Mouse (Mus musculus) intestine, embryonic 15.5 days (tissue): Measurements from ENCODE around the gene 3110082I17Rik. TPM values are rescaled to one million over a fixed set of nuclear protein-coding genes. Genes with fewer than 3 reads are reported as not detected.

Experiments
- ATAC-seq: fragments of 200-750 bp; cut with Nextera tagmentation; 2 replicates; pipeline ENCODE4 v1.8.0; 2017; ENCODE audit warnings: moderate TSS enrichment, moderate library complexity
- H3K27ac ChIP-seq: fragments of 300-500 bp; sonication (generic); 2 replicates; pipeline ENCODE4 v1.5.1; 2015; ENCODE audit warnings: mild to moderate bottlenecking, inconsistent platforms
- H3K27me3 ChIP-seq: fragments of 300-500 bp; sonication (generic); replicated peaks from 2 replicates; pipeline ENCODE4 v1.6.1; 2015; ENCODE audit warnings: inconsistent platforms
- H3K36me3 ChIP-seq: fragments of 300-500 bp; sonication (generic); 2 replicates; pipeline ENCODE4 v1.6.1; 2015; ENCODE audit warnings: inconsistent platforms
- H3K4me1 ChIP-seq: fragments of 300-500 bp; sonication (generic); replicated peaks from 2 replicates; pipeline ENCODE4 v1.6.1; 2015; ENCODE audit warnings: inconsistent platforms
- H3K4me2 ChIP-seq: fragments of 300-500 bp; sonication (generic); replicated peaks from 2 replicates; pipeline ENCODE4 v1.6.1; 2015; ENCODE audit warnings: mild to moderate bottlenecking, inconsistent platforms
- H3K4me3 ChIP-seq: fragments of 300-500 bp; sonication (generic); replicated peaks from 2 replicates; pipeline ENCODE4 v1.5.1; 2015; ENCODE audit warnings: inconsistent platforms
- H3K9ac ChIP-seq: fragments of 300-500 bp; sonication (generic); 2 replicates; pipeline ENCODE4 v1.6.1; 2015; ENCODE audit warnings: inconsistent platforms
- H3K9me3 ChIP-seq: fragments of 300-500 bp; sonication (generic); 2 replicates; pipeline ENCODE4 v1.6.1; 2016; ENCODE audit warnings: inconsistent platforms
- WGBS: fragments of 180-500 bp; shearing (Covaris S2); methylation state at CpG from one replicate; pipeline ENCODE4 v1.1.7; 2015; 5-methylcytosine and 5-hydroxymethylcytosine counted together
- polyA plus RNA-seq: library from polyadenylated mRNA; unstranded; fragments of >200 nt; fragmentation: Nextera tagmentation; extraction: Ambion mirVana; gene quantifications from 2 replicates; pipeline ENCODE4 v1.2.1, GENCODE M21; 2015

3110082I17Rik gene
- polyA plus RNA-seq, 1 experiment from 2014 or later = 31.8 TPM

DNA sequence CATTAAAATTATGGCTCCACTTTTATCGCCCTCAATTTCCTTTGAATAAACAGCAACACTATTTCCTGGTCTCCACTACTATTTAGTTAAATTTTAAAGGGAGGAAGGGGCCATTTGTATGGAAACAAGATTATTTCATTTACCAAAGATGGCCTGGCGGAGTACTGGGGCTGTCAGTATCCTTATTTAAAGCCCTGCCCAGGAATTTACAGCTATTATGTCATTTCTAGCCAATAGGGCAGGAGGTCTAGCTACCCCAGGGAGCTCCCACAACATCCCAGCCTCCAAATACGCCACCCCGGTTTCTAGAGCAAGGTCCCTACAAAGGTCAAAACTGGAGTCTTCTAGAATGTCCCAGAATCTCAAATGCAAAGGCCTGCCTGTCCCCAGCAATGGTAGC, 46.8 kb downstream of the 3110082I17Rik start:
- peak; percentile 54; the same call in 1 of the 2 replicates for ATAC-seq
- Histone ChIP-seq H3K36me3 (no peaks in the 10 kb centered on the region), H3K9ac (no peak overlapping the region), H3K9me3 (no peaks in the 10 kb centered on the region), H3K4me1 (peaks cover 14% of the 10 kb centered on the region), H3K4me2 (no peak overlapping the region), H3K27ac (peak overlapping the region; percentile 52), H3K4me3 (no peak overlapping the region), H3K27me3 (no peaks in the 10 kb centered on the region)
- WGBS = 52% methylated on average over 4 of the region's 4 CpGs

DNA sequence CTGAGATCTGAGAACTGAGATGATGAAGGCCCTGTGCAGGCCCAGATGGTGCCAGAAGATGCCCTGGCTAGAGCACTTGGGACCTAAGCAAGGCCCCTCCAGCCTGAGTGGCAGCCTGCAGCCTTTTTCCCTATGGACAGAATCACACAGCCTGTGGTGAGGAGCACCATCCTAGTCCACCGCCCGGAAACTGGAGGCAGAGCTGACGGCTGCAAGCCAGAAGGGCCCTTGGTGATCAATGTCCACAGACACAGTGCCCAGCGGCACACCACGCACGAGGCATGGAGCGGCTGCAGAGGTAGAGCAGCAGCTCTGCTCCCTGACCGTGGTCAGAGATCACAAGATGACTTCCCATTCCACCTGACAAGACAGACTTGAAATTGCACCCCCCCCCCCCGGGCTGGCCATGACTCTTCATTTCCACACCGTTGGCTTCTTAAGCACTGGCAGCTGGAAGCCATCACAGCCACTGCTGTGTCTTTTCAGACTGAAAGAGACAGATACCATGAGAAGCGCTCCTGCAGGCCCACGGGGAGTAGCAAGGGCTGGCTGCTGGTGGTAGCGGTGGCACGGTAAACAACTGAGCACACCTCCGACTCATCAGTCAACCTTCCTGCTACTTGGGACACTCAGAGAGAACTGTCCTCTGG, 48.5 kb downstream of the 3110082I17Rik start:
- Histone ChIP-seq H3K4me1 (peaks cover 12% of the 10 kb centered on the region), H3K4me2 (no peak overlapping the region), H3K36me3 (no peaks in the 10 kb centered on the region), H3K27me3 (no peaks in the 10 kb centered on the region), H3K9me3 (no peaks in the 10 kb centered on the region), H3K4me3 (no peak overlapping the region), H3K27ac (no peak overlapping the region), H3K9ac (no peak overlapping the region)
- WGBS = 60% methylated on average over 15 of the region's 15 CpGs
- ATAC-seq = no peak

DNA sequence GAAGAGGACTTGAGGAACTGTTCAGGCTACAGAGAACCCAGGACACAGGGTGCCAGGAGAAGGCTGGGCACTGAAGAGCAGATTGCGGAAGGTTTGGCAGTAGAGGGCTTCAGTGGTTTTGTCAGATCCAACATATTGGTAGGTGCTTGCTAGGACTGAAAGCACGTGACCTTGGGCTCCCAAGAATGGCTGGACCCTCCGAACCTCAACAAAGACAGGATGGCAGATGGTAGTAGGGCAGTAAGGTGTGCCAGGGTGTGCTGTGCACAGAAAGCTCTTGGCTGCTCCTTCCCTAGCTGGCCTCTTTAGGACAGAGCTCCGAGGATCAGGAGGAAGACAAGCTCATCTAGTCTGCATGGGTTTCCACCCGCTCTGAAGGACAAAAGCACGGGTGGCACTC, 49.2 kb downstream of the 3110082I17Rik start:
- Histone ChIP-seq H3K9me3 (no peaks in the 10 kb centered on the region), H3K9ac (no peak overlapping the region), H3K4me2 (no peak overlapping the region), H3K4me1 (peaks cover 12% of the 10 kb centered on the region), H3K36me3 (no peaks in the 10 kb centered on the region), H3K27me3 (no peaks in the 10 kb centered on the region), H3K4me3 (no peak overlapping the region), H3K27ac (no peak overlapping the region)
- WGBS = 93% methylated on average over 6 of the region's 6 CpGs
- no peak for ATAC-seq

DNA sequence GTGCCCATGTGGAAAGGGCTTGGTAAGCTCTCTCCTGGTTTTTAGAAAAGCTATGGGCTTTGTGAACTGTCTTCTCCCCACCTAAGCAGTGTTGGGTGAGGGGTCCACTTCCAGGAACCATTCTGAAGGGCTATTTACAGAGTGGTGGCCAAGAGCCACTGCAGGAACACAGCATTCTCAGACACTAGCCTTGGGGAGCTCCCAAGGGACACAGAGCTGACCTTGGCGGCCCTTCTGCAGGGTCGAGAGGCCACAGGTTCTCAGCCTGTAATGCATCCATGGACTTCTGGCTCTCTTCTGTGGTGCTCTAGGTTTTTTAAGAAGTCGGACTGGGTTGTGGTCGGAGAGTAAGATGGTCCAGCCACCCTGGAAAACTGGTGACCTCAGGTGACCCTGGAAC, 50.3 kb downstream of the 3110082I17Rik start:
- WGBS = 82% methylated on average over 4 of the region's 4 CpGs
- no peak for ATAC-seq
- Histone ChIP-seq H3K27me3 (no peaks in the 10 kb centered on the region), H3K4me1 (peaks cover 12% of the 10 kb centered on the region), H3K36me3 (no peaks in the 10 kb centered on the region), H3K4me2 (no peak overlapping the region), H3K9me3 (no peaks in the 10 kb centered on the region), H3K27ac (no peak overlapping the region), H3K4me3 (no peak overlapping the region), H3K9ac (no peak overlapping the region)

DNA sequence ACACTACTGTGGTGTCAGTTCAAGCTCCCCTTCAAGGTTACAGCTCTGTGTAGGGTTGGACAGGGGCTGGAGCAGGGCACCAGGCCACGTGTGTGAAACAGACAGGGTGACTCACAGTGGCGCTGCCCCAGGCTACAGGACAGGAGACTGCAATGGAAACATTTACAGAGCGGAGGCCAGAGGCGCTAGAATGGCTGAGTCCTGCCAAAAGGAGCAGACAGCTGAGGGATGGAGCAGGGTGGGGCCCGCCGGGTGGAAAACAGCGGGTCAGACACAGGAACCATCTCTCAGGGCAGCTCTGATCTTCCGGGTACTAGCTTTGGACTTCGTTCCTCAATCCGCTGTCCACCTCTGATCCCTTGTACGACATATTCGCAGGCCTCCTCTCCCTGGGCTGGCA, 50.9 kb downstream of the 3110082I17Rik start:
- peaks cover 12% of the 10 kb centered on the region for H3K4me1 ChIP-seq
- H3K27ac ChIP-seq = 0 out of 2 replicates have a peak overlapping the region, but pooled peaks have one; percentile 32
- no peaks in the 10 kb centered on the region for H3K36me3 ChIP-seq
- no peak overlapping the region for H3K4me2 ChIP-seq
- peak; percentile 51 for ATAC-seq
- no peak overlapping the region for H3K9ac ChIP-seq
- 52% methylated on average over 12 of the region's 12 CpGs for WGBS
- no peaks in the 10 kb centered on the region for H3K27me3 ChIP-seq
- H3K9me3 ChIP-seq = no peaks in the 10 kb centered on the region
- no peak overlapping the region for H3K4me3 ChIP-seq

DNA sequence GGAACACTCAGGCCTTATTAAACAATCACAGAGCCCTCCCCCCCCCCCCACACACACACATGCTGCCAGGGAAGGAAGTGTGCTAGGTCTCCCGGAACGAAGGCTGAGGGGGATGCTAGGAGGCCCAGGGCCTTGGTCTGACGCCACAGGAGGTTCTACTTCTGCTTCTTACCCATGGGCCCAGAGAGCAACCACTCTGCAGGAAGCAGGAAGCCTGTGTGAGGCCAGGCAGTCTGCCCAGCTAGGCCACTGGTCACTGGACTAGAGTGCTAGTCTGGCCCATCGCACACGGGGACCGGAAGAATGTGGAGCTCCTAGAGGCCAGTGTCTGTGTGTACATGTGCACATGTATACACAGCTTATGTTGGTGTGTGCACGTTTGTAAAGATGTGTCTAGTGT, 51.8 kb downstream of the 3110082I17Rik start:
- peaks cover 7% of the 10 kb centered on the region; the same call in 1 of the 2 replicates for H3K4me1 ChIP-seq
- H3K4me2 ChIP-seq = no peak overlapping the region

DNA sequence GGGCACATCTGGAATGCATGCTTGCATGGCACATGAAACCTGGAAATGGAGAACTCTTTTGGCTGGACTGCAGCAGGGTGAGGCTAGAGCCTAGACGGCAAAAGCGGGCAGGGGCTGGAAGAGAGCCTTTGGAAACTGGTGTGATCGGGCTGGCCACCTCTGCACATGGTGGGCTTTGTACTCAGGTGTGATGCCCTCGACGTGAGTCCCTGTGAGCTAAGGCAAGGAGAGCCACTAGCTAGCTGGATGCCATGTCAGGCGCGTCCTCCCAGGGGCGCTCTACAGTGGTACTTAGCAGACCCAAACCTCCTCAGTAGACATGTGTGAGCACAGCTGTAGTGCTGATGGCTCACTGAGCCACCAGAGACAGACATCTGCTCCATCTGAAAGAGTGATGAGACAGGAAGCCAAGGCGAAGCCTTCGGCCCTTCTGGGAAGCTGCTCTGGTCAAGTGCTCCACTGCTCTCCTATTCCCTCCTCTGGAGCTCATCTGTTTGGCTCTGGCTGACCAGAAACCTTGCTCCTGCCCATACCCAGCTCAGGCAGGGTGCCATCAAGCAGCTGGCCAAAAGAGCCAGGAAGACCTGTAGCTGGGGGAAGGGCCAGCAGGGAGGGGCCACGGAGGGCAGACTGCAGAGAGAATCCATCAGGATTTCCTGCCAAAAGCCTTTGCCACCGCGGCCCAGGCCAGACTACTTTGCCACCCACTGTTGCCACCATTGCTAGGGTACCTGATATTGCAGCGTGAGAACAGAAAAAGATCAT, 53.0 kb downstream of the 3110082I17Rik start:
- WGBS = 89% methylated on average over 14 of the region's 14 CpGs
- Histone ChIP-seq H3K27me3 (no peaks in the 10 kb centered on the region), H3K9ac (no peak overlapping the region), H3K4me1 (peaks cover 4% of the 10 kb centered on the region; the same call in 1 of the 2 replicates), H3K27ac (no peak overlapping the region), H3K4me2 (no peak overlapping the region), H3K4me3 (no peak overlapping the region), H3K9me3 (no peaks in the 10 kb centered on the region), H3K36me3 (no peaks in the 10 kb centered on the region)
- no peak for ATAC-seq

More for the DNA sequence above, 51.8 kb downstream of the 3110082I17Rik start:
- Histone ChIP-seq H3K36me3 (no peaks in the 10 kb centered on the region), H3K9ac (no peak overlapping the region), H3K4me3 (no peak overlapping the region), H3K9me3 (no peaks in the 10 kb centered on the region), H3K27me3 (no peaks in the 10 kb centered on the region), H3K27ac (no peak overlapping the region)
- 69% methylated on average over 7 of the region's 7 CpGs for WGBS
- ATAC-seq = no peak

DNA sequence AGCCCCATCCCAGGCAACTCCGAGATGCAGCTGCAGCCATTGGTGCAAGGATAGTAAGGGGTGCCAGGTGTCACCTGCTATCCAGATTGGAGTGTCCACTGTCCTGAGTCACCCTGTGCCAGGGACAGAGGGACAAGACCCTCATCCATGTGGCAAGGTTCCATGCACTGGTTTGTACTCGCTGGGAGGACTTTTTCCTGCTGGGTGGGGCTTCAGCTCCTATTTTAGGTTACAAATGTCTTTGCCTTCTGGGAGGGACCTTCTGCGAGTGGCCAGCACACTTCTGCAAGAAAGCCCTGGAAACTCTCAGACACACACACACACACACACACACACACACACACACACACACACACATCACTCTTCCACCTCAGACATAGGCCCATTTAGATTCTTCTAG, 54.4 kb downstream of the 3110082I17Rik start:
- no peak for ATAC-seq
- Histone ChIP-seq H3K9ac (no peak overlapping the region), H3K9me3 (no peaks in the 10 kb centered on the region), H3K27me3 (no peaks in the 10 kb centered on the region), H3K4me3 (no peak overlapping the region), H3K4me1 (no peaks in the 10 kb centered on the region; the same call in 1 of the 2 replicates), H3K4me2 (no peak overlapping the region), H3K27ac (no peak overlapping the region), H3K36me3 (no peaks in the 10 kb centered on the region)
- 70% methylated on average over 3 of the region's 3 CpGs for WGBS

DNA sequence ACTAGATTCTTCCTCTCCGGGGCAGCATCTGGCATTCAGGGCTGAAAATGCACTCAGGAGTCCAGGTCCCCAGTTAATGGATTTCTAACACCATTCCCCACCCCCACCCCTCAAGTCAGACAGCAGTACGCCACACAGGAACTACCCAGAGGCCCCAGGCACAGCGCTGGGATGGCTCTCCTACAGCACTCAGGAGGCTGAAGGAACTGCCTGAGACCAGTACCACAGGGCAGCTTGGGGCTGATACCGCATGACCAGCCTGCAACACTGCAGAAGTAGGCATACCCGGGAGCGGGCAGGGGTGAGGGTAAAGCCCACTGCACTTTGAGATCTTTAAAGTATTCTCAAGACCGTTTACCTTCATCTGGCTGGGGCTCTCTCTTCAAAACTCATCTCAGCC, 54.8 kb downstream of the 3110082I17Rik start:
- Histone ChIP-seq H3K9me3 (no peaks in the 10 kb centered on the region), H3K36me3 (no peaks in the 10 kb centered on the region), H3K4me1 (no peaks in the 10 kb centered on the region; the same call in 1 of the 2 replicates), H3K27me3 (no peaks in the 10 kb centered on the region), H3K27ac (no peak overlapping the region), H3K4me3 (no peak overlapping the region), H3K9ac (no peak overlapping the region), H3K4me2 (no peak overlapping the region)
- 66% methylated on average over 7 of the region's 7 CpGs for WGBS
- ATAC-seq = no peak

DNA sequence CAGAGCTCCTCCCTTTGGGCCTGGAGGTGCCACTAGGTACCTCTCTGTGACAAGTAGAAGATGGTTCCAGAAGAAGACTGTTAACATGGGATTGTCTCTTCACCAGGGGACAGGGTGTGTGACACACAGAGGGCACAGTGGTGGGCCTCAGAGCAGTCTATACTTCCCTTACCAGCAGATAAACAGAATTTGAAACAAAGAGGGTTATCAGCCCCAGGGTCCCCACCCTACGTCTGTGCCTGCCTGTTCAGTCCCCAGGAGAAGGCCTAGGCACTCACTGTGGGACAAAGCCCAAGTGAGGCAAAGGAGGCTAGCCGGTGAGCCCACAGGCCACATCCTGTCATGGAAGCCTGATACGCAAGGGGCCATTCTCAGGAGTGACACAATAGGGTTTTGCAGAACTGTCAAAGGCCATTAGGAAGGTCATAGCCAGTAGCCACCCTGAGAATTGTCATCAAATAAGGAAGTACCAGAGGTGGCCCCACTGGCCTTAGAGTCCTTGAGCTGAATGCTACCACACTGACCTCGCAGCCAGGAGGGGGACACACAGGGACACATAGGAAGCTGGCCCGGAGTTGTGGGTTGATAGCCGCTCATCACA, 55.4 kb downstream of the 3110082I17Rik start, which contains the start of gene C130050O18Rik:
Gene C130050O18Rik (plus strand): TSS at position 480 of the 601 bp plus-strand sequence.
- Histone ChIP-seq H3K9me3 (no peaks in the 10 kb centered on the region), H3K4me3 (no peak within 1 kb of the TSS), H3K4me2 (no peak within 1 kb of the TSS), H3K9ac (no peak within 1 kb of the TSS; the same call in 1 of the 2 replicates), H3K4me1 (no peaks in the 10 kb centered on the region; the same call in 1 of the 2 replicates), H3K27me3 (no peaks in the 10 kb centered on the region), H3K36me3 (no peaks in the 10 kb centered on the region), H3K27ac (no peak within 1 kb of the TSS)
- ATAC-seq = no peak
- 73% methylated on average over 6 of the region's 6 CpGs for WGBS

DNA sequence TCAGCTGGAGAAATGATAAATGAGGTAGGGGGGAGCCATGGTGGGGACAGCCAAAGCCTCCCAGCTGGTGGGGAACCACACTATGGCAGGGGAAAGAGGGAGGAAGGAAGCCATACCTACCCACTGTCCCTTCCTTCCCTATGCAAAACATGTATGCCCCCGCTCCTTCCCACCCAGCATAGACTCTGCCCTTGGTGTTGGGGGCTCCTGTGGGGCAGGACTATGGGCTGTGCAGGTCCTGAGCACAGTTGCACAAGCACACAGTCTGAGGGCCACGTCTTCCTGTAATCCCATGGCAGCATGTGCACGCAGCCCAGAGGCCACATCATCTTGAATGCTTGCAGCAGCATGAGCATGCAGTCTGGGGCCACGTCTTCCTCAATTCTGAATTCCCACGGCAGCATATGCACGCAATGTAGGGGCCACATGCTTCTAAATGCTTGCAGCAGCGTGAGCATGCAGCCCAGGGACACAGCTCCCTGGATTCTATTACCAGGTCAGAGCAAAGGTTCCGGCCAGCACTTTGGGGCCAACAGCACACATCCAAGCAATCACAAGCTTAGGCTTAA, 56.6 kb downstream of the 3110082I17Rik start:
- Histone ChIP-seq H3K4me2 (no peak overlapping the region), H3K36me3 (no peaks in the 10 kb centered on the region), H3K9me3 (no peaks in the 10 kb centered on the region), H3K4me1 (0 out of 2 replicates have a peak, but pooled peaks cover under 1% of the 10 kb centered on the region), H3K9ac (no peak overlapping the region), H3K4me3 (no peak overlapping the region), H3K27me3 (no peaks in the 10 kb centered on the region), H3K27ac (no peak overlapping the region)
- no peak for ATAC-seq
- WGBS = 84% methylated on average over 8 of the region's 8 CpGs

DNA sequence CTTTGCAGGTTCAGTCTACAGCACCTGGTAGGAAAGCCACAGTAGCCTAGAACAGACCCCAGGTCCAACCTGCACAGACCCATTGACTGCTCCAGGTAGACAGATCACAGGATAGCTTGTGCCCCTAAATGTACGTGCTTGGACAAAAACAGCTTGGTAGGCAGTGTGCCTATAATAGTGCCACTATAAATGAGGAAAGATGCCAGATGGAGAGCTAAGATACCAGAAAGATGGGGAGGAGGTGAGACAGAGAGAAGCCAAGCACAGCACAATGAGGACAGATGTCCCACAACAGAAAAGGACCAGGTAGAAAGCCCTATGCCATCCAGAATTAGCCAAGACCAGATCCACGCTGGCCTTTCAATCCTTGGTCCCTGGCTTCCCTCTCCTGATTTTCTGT, 58.2 kb downstream of the 3110082I17Rik start:
- WGBS = 95% methylated on average over 2 of the region's 2 CpGs
- no peaks in the 10 kb centered on the region for H3K36me3 ChIP-seq

More for the DNA sequence above, 58.2 kb downstream of the 3110082I17Rik start:
- Histone ChIP-seq H3K4me2 (no peak overlapping the region), H3K4me3 (no peak overlapping the region), H3K9me3 (no peaks in the 10 kb centered on the region), H3K9ac (no peak overlapping the region), H3K27me3 (no peaks in the 10 kb centered on the region), H3K4me1 (0 out of 2 replicates have a peak, but pooled peaks cover 7% of the 10 kb centered on the region), H3K27ac (no peak overlapping the region)
- no peak for ATAC-seq
